Mouse (Mus musculus): Measurements from ENCODE around the gene Snrnp200. TPM values are rescaled to one million over a fixed set of nuclear protein-coding genes. Genes with fewer than 3 reads are reported as not detected.

Gene Snrnp200
- polyA plus RNA-seq (2014; fragmentation: Illumina TruSeq; extraction: RNeasy Lipid Tissue Mini Kit (QIAGEN cat#74804); ENCODE audit: low replicate concordance) = 16.6 TPM

GRCm38 (mm10) chr2:127207547-127208451, at the start of gene Snrnp200, which contains the start of gene 1810024B03Rik:
Snrnp200 (plus strand) TSS chr2:127208386.
1810024B03Rik (minus strand) TSS chr2:127208280.

GRCm38 (mm10) chr2:127247592-127248333, 39.6 kb downstream of the Snrnp200 start, which contains the start of the genes Ciao1 and Tmem127:
Ciao1 (minus strand) TSS chr2:127247816.
Tmem127 (plus strand) TSS chr2:127247908.

GRCm38 (mm10) chr2:127269491-127270299, 61.5 kb downstream of the Snrnp200 start, which contains the start of gene Stard7:
Stard7 (plus strand) TSS chr2:127270218.

Other genes with a start within 250 kb of the Snrnp200 start
- gene Ap4e1, start 199.7 kb upstream of the Snrnp200 start, polyA plus RNA-seq (2014; fragmentation: Illumina TruSeq; extraction: RNeasy Lipid Tissue Mini Kit (QIAGEN cat#74804); ENCODE audit: low replicate concordance) = 15.4 TPM
- 23.0 TPM for gene Blvra, start 137.7 kb upstream of the Snrnp200 start, polyA plus RNA-seq (2014; fragmentation: Illumina TruSeq; extraction: RNeasy Lipid Tissue Mini Kit (QIAGEN cat#74804); ENCODE audit: low replicate concordance)
- gene Ncaph, start 74.4 kb upstream of the Snrnp200 start, polyA plus RNA-seq (2014; fragmentation: Illumina TruSeq; extraction: RNeasy Lipid Tissue Mini Kit (QIAGEN cat#74804); ENCODE audit: low replicate concordance) = 18.8 TPM
- gene Itpripl1, start 64.9 kb upstream of the Snrnp200 start, polyA plus RNA-seq (2014; fragmentation: Illumina TruSeq; extraction: RNeasy Lipid Tissue Mini Kit (QIAGEN cat#74804); ENCODE audit: low replicate concordance) = 2.2 TPM
- 0.63 TPM for gene 1810024B03Rik, start 106 bp upstream of the Snrnp200 start, polyA plus RNA-seq (2014; fragmentation: Illumina TruSeq; extraction: RNeasy Lipid Tissue Mini Kit (QIAGEN cat#74804); ENCODE audit: low replicate concordance)
- 22.9 TPM for gene Ciao1, start 39.4 kb downstream of the Snrnp200 start, polyA plus RNA-seq (2014; fragmentation: Illumina TruSeq; extraction: RNeasy Lipid Tissue Mini Kit (QIAGEN cat#74804); ENCODE audit: low replicate concordance)
- gene Tmem127, start 39.5 kb downstream of the Snrnp200 start, polyA plus RNA-seq (2014; fragmentation: Illumina TruSeq; extraction: RNeasy Lipid Tissue Mini Kit (QIAGEN cat#74804); ENCODE audit: low replicate concordance) = 46.4 TPM
- gene Stard7, start 61.8 kb downstream of the Snrnp200 start, polyA plus RNA-seq (2014; fragmentation: Illumina TruSeq; extraction: RNeasy Lipid Tissue Mini Kit (QIAGEN cat#74804); ENCODE audit: low replicate concordance) = 123 TPM
- 0.82 TPM for gene Dusp2, start 127.8 kb downstream of the Snrnp200 start, polyA plus RNA-seq (2014; fragmentation: Illumina TruSeq; extraction: RNeasy Lipid Tissue Mini Kit (QIAGEN cat#74804); ENCODE audit: low replicate concordance)
- gene Astl, start 130.3 kb downstream of the Snrnp200 start, polyA plus RNA-seq (2014; fragmentation: Illumina TruSeq; extraction: RNeasy Lipid Tissue Mini Kit (QIAGEN cat#74804); ENCODE audit: low replicate concordance) = not detected
- gene Adra2b, start 154.8 kb downstream of the Snrnp200 start, polyA plus RNA-seq (2014; fragmentation: Illumina TruSeq; extraction: RNeasy Lipid Tissue Mini Kit (QIAGEN cat#74804); ENCODE audit: low replicate concordance) = 0.11 TPM
- not detected for gene Gpat2, start 216.8 kb downstream of the Snrnp200 start, polyA plus RNA-seq (2014; fragmentation: Illumina TruSeq; extraction: RNeasy Lipid Tissue Mini Kit (QIAGEN cat#74804); ENCODE audit: low replicate concordance)
- gene Fahd2a, start 236.2 kb downstream of the Snrnp200 start, polyA plus RNA-seq (2014; fragmentation: Illumina TruSeq; extraction: RNeasy Lipid Tissue Mini Kit (QIAGEN cat#74804); ENCODE audit: low replicate concordance) = 3.5 TPM

Measured in small intestine, adult 10 weeks (tissue).